Mouse (Mus musculus): Measurements from ENCODE around the gene Xpa. TPM values are rescaled to one million over a fixed set of nuclear protein-coding genes. Genes with fewer than 3 reads are reported as not detected.
A peak's percentile ranks its signal among the peaks of the same experiment; 100 is the strongest.

Gene Xpa
- polyA plus RNA-seq, 1 experiment from 2014 or later, result 35.4 TPM

GRCm38 (mm10) chr4:46181168-46181567, 14.9 kb downstream of the Xpa start:
- 90% methylated on average over 6 of the region's 6 CpGs for WGBS (ENCODE audit: missing documents)
- no peak overlapping the region for H3K4me3 ChIP-seq (ENCODE audit: inconsistent target)
- no peaks in the 10 kb centered on the region for H3K79me2 ChIP-seq (ENCODE audit: inconsistent target)
- H3K27ac ChIP-seq, result no peak overlapping the region
- H3K36me3 ChIP-seq (ENCODE audit: inconsistent target), result peaks cover 90% of the 10 kb centered on the region

- Histone ChIP-seq H3K27ac (no peak overlapping the region), H3K36me3 (ENCODE audit: inconsistent target) (peaks cover 91% of the 10 kb centered on the region), H3K4me3 (ENCODE audit: inconsistent target) (no peak overlapping the region), H3K79me2 (ENCODE audit: inconsistent target) (no peaks in the 10 kb centered on the region)
- WGBS (ENCODE audit: missing documents), result 93% methylated on average over 7 of the region's 7 CpGs
Observed at GRCm38 (mm10) chr4:46177496-46177895, 18.6 kb downstream of the Xpa start.

DNA sequence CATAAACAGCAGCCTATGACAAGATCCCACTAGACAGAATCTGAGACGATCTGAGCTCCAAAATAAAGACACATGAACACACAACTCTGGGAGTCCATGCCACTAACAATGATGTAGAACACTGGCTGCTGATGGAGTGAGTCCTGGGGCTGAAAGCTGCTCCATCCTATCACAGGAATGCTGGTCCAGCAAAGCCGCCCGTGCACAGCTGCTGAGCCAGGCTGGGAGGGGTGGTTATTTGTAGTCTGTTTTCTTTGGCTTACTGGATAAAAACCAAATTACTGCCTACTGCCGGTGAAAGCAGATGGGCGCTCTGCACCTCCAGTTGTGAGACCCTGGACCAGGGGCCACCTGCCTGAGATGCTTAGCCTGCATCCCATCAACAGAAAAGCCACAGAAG, 19.1 kb downstream of the Xpa start:
- 95% methylated on average over 5 of the region's 5 CpGs for WGBS (ENCODE audit: missing documents)
- Histone ChIP-seq H3K79me2 (ENCODE audit: inconsistent target) (no peaks in the 10 kb centered on the region), H3K27ac (no peak overlapping the region), H3K36me3 (ENCODE audit: inconsistent target) (peaks cover 91% of the 10 kb centered on the region), H3K4me3 (ENCODE audit: inconsistent target) (no peak overlapping the region)

GRCm38 (mm10) chr4:46176313-46176712, 19.8 kb downstream of the Xpa start:
- peaks cover 91% of the 10 kb centered on the region for H3K36me3 ChIP-seq (ENCODE audit: inconsistent target)
- 86% methylated on average over 4 of the region's 4 CpGs for WGBS (ENCODE audit: missing documents)
- no peak overlapping the region for H3K4me3 ChIP-seq (ENCODE audit: inconsistent target)
- H3K79me2 ChIP-seq (ENCODE audit: inconsistent target), result no peaks in the 10 kb centered on the region
- H3K27ac ChIP-seq, result no peak overlapping the region

- H3K4me3 ChIP-seq (ENCODE audit: inconsistent target), result no peak overlapping the region
- WGBS (ENCODE audit: missing documents), result 57% methylated on average over 7 of the region's 7 CpGs
- H3K79me2 ChIP-seq (ENCODE audit: inconsistent target), result no peaks in the 10 kb centered on the region
- H3K27ac ChIP-seq, result no peak overlapping the region
- H3K36me3 ChIP-seq (ENCODE audit: inconsistent target), result peaks cover 95% of the 10 kb centered on the region
Observed at GRCm38 (mm10) chr4:46171761-46172160, 24.4 kb downstream of the Xpa start.

- WGBS (ENCODE audit: missing documents), result 92% methylated on average over 5 of the region's 5 CpGs
- no peak overlapping the region for H3K27ac ChIP-seq
- H3K4me3 ChIP-seq (ENCODE audit: inconsistent target), result no peak overlapping the region
- H3K36me3 ChIP-seq (ENCODE audit: inconsistent target), result peaks cover 64% of the 10 kb centered on the region
- H3K79me2 ChIP-seq (ENCODE audit: inconsistent target), result no peaks in the 10 kb centered on the region
Observed at GRCm38 (mm10) chr4:46165831-46166230, 30.3 kb downstream of the Xpa start.

DNA sequence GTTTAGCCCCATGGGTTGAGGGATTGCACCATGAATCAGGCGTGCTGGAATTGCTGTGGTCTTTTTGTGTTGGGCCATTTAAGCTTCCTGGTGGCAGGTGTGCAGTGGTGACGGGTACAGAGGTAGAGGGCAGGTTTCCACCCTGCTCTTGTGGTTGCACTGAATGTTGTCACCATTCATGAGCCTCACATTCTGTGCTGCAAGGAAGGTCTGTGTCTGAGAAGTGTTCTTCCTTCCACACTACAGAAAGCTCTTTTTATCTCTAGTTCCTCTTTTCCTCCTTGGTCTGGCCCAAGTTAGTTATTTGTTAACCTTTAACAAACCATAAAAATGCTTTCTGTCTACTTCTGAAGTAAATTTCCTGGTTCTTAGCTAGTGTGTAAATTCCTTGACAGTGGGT, 32.1 kb downstream of the Xpa start:
- Histone ChIP-seq H3K27ac (no peak overlapping the region), H3K36me3 (ENCODE audit: inconsistent target) (peaks cover 63% of the 10 kb centered on the region), H3K79me2 (ENCODE audit: inconsistent target) (no peaks in the 10 kb centered on the region), H3K4me3 (ENCODE audit: inconsistent target) (no peak overlapping the region)
- WGBS (ENCODE audit: missing documents), result 43% methylated on average over 2 of the region's 2 CpGs

DNA sequence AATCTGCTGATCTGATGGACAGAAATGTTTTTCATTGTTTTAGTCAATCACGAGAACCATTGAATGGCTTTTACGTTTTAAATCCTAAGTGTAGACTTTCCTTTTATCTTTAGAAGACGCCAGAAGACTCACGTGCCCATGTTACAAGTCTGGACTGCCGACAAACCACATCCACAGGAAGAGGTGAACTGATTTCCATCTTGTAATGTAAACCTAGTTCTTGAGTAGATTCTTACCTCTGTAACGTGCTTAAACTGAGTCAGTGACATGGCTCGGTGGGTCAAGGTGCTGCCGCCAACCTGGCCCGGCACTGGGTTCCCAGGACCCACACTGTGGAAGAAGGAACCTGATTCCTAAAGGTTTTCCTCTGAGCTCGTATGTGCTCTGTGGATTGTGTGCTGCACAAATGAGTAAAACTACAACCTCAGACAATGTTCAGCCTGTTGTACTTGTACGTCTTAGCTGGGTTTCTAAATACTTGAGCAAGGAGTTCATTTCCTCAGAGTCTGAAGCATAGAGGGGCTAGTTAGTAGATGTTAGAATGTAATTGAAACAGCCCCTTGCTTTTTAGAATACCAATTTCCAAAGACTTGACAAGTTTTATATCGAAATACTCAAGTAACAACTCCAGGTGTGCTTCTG, 44.1 kb downstream of the Xpa start:
- Histone ChIP-seq H3K27ac (no peak overlapping the region), H3K79me2 (ENCODE audit: inconsistent target) (no peaks in the 10 kb centered on the region), H3K36me3 (ENCODE audit: inconsistent target) (peaks cover 68% of the 10 kb centered on the region), H3K4me3 (ENCODE audit: inconsistent target) (no peak overlapping the region)
- 94% methylated on average over 12 of the region's 12 CpGs for WGBS (ENCODE audit: missing documents)

DNA sequence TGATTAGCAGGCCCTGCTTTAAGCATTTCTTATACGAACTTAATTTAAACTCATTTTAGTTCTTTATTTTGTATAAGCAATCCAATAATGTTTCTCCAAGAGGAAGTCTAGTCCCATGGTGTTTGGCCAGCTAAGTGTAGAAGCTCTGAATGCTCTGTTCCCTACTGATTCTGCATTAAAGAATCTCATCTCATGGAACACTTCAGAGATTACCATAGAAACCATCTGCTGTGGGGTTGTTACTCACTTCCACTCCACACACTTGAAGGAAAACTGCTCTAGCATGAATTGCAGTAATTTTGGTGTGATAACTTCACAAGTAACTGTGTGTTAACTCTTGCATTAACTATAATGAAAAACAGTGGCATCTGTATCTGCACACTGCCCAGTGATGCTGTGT, 49.2 kb downstream of the Xpa start:
- H3K79me2 ChIP-seq (ENCODE audit: inconsistent target), result peaks cover 40% of the 10 kb centered on the region
- WGBS (ENCODE audit: missing documents), result 100% methylated on average over 1 of the region's 1 CpGs
- H3K36me3 ChIP-seq (ENCODE audit: inconsistent target), result peaks cover 17% of the 10 kb centered on the region; the same call in 1 of the 2 replicates
- H3K27ac ChIP-seq, result no peak overlapping the region
- no peak overlapping the region for H3K4me3 ChIP-seq (ENCODE audit: inconsistent target)

DNA sequence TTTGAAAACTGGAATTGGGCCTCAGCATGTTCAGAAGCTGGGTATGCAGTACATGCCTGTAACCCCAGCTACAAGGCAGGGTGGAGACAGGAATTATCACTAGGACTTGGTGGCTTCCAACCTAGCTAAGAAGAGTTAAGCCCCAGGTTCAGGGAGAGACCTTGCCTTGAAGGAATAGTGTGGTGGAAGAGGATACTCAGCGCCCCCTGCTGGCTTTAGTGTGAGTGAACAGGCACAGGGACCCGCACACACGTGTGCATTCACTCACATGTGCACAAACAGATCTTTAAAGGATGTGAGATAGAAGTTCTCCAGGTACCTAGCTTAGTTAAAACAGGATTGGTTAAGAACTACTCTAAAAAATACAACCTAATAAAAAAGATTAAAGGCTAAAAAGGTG, 51.8 kb downstream of the Xpa start:
- H3K36me3 ChIP-seq (ENCODE audit: inconsistent target), result peaks cover 4% of the 10 kb centered on the region; the same call in 1 of the 2 replicates
- no peak overlapping the region for H3K27ac ChIP-seq
- H3K4me3 ChIP-seq (ENCODE audit: inconsistent target), result no peak overlapping the region
- peaks cover 66% of the 10 kb centered on the region for H3K79me2 ChIP-seq (ENCODE audit: inconsistent target)
- WGBS (ENCODE audit: missing documents), result 79% methylated on average over 3 of the region's 3 CpGs

GRCm38 (mm10) chr4:46138287-46139222, 57.6 kb downstream of the Xpa start, which contains the start of the genes Ncbp1 and Tstd2:
Gene Ncbp1, plus strand, starts transcription at chr4:46138613.
Gene Tstd2, minus strand, starts transcription at chr4:46138694.
- Histone ChIP-seq H3K27ac (peak within 1 kb of the TSS; percentile 67), H3K79me2 (ENCODE audit: inconsistent target) (peaks cover 91% of the 10 kb centered on the region), H3K36me3 (ENCODE audit: inconsistent target) (peaks cover 14% of the 10 kb centered on the region; the same call in 1 of the 2 replicates), H3K4me3 (ENCODE audit: inconsistent target) (peak within 1 kb of the TSS; percentile 83)
- 1% methylated on average over 90 of the region's 90 CpGs for WGBS (ENCODE audit: missing documents)

DNA sequence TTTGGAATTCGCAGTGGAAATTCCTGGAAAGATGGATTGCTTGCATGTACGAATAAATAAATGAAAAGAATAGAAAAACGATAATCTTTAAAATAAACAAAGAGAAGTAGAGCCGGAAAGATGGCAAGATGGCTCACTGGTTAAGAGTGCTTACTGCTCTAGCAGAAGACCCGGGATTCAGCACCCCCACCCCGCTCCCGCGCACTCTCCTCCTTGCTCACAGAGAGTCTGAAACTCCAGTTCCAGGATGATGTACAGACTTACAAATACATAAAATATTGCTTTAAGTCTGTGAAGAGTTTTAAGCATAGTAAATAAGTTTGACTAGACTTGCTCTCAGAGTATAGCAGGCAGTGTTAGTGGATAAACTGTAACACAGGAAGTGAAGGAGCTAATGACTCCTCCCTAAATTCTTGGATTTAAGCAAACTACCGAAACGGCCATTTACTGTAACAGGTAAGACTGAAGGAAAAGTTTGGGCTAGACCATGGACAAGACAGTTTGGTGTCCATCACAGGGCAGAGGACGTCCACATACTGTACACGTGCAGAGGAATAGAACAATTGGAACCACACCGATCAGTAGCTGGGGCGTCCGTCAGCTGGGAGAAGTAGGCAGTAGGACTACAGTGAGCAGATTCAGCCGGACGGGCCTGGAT, 58.4 kb downstream of the Xpa start:
- H3K79me2 ChIP-seq (ENCODE audit: inconsistent target), result peaks cover 87% of the 10 kb centered on the region
- peak overlapping the region; percentile 83 for H3K4me3 ChIP-seq (ENCODE audit: inconsistent target)
- WGBS (ENCODE audit: missing documents), result 11% methylated on average over 17 of the region's 17 CpGs
- peaks cover 22% of the 10 kb centered on the region for H3K36me3 ChIP-seq (ENCODE audit: inconsistent target)
- peak overlapping the region; percentile 67 for H3K27ac ChIP-seq

GRCm38 (mm10) chr4:46131791-46132190, 64.3 kb downstream of the Xpa start:
- peaks cover 72% of the 10 kb centered on the region for H3K36me3 ChIP-seq (ENCODE audit: inconsistent target)

DNA sequence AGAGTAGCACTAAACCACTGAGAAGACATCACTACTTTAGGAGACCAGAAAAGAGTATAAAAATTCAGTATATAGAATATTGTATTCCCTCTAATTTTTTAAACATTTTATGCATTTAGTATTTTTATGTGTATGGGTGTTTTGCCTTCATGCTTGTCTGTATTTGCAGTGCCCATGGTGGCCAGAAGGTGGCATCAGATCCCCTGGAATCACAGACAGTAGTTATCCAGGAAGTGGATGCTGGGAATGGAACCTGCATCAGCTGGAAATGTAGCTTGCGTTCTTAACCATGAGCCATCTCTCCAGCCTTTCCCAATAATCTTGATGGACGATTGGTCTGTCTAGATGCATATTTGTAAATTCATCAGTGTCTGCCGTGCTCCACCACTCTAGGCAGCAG, 65.9 kb downstream of the Xpa start:
- H3K4me3 ChIP-seq (ENCODE audit: inconsistent target), result no peak overlapping the region
- peaks cover 20% of the 10 kb centered on the region; the same call in 1 of the 2 replicates for H3K79me2 ChIP-seq (ENCODE audit: inconsistent target)
- no peak overlapping the region for H3K27ac ChIP-seq
- 96% methylated on average over 3 of the region's 3 CpGs for WGBS (ENCODE audit: missing documents)
- peaks cover 82% of the 10 kb centered on the region for H3K36me3 ChIP-seq (ENCODE audit: inconsistent target)

More at GRCm38 (mm10) chr4:46131791-46132190, 64.3 kb downstream of the Xpa start:
- Histone ChIP-seq H3K27ac (no peak overlapping the region), H3K4me3 (ENCODE audit: inconsistent target) (no peak overlapping the region), H3K79me2 (ENCODE audit: inconsistent target) (peaks cover 32% of the 10 kb centered on the region)
- 93% methylated on average over 6 of the region's 6 CpGs for WGBS (ENCODE audit: missing documents)
